Mouse (Mus musculus) liver, adult (tissue): ENCODE measurements around the gene Cd27.

Experiments
- GATA4 ChIP-seq: IDR thresholded peaks from 2 replicates; pipeline ENCODE4 v1.6.1; 2014; ENCODE audit warnings: mild to moderate bottlenecking, low read length; ENCODE audit not compliant: insufficient replicate concordance

The Cd27 gene

DNA sequence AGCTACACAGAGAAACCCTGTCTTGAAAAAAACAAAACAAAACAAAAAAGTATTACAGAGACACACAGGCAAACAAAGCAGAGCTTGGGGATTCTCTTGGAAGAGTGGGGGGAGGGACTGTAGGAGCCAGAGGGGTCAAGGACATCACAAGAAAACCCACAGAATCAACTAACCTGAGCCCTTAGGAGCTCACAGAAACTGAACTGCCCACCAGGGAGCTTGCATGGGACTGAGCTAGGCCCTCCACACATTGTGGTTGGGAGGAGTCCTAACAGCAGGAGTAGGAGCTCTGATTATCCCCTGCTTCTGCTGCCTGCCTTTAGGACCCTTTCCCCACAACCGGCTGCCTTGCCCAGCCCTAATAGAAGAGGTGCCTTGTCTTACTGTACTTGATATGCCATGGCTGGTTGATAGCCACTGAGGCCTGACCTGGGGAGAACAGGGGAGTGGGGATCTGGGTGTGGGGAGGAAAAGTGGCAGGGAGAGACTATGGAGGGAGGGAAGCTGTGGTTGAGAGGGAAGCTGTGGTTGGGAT is 41.2 kb downstream of the Cd27 start:
- no peak for TF ChIP-seq GATA4

GRCm38 (mm10) chr6:125193390-125193789 is 43.4 kb downstream of the Cd27 start:
- TF ChIP-seq GATA4 = no peak

DNA sequence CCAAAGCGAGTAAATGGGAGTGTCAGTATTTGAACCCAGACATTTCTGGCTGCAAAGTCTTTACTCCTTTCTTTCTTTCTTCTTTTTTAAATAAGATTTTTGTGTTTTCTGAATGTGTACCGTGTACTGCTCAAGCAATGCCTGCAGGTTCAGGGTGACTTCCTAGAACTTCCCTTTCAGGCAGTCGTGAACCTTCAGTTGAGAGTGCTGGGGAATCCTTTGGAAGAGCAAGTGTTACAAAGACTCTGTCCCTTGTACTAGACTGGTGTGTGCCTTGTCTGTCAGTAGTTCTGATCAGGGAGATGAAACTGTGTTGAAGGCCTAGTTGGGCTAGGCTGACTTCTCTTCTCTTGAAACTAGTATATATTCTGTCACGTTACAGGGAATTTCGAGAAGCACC is 44.0 kb downstream of the Cd27 start:
- TF ChIP-seq GATA4 = no peak

DNA sequence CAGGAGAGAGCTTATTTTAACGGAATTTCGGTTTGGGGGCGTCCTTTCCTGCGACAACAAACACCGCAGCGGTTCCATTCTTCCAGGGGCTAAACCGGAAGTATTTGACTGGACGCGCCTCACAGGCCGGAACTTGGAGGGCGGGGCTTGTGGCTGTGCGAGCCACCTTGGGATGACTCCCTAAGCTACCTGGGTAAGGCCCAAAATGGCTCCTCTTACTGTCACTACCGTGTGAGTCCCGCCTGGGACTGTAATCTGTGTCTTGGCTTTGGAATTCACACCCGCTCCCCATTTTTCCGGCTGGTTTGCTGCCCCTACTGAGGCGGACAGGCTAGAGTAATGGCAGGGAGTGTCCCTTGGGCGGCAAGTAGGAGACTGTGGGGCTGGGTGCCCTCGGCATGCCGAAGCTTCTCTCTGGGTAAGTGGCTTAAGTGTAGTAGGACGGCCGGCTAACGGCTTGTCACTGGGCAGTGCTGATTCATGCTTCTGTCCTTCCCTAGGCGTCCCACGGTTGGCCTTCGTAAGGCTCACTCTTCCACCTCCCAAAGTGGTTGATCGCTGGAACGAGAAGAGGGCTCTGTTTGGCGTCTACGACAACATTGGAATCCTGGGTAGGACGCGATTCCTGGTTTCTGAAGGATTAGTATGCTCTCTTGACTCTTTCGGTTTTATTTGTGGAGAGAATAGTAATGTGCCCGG is 44.6 kb downstream of the Cd27 start:
- no peak for TF ChIP-seq GATA4

DNA sequence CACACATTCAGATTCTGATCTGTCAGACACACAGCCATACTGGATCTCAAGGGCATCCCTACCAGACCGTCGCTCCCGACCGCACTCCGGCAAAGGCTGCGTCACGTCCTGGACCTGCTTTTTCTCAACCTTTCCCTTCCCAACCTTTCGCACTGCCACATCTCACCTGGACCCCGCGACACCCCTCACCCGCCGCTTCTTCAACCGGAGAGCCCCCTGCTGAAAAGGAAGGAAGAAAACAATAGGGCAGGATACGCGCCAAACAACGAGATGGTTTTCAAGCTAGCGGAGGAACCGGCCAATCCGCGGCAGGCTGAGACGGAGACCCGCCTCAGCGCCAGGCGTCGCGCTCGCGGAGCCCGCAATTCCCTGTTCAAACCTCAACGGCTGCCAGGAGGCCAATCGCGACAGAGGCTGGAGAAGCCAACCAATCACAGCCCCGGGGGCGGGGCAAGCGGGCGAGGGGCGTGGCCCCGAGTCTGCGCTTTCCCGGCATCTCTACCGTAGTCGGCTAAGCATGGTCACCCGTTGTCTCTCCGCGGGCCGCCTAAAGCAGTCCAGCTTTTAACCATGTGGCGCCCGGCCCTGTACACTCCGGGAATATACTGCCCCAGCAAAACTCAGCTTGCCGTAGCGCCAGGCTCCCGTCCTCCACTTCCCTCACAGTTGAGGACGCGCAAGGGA is 45.3 kb downstream of the Cd27 start, which contains the start of the genes Ncapd2 and Mrpl51:
TSS of gene Ncapd2 (minus strand) at position 370 of the 684 bp plus-strand sequence.
TSS of gene Mrpl51 (plus strand) at position 470 of the 684 bp plus-strand sequence.
- no peak for TF ChIP-seq GATA4

GRCm38 (mm10) chr6:125190816-125191215 is 46.0 kb downstream of the Cd27 start:
- no peak for TF ChIP-seq GATA4

GRCm38 (mm10) chr6:125186203-125186602 is 50.6 kb downstream of the Cd27 start:
- TF ChIP-seq GATA4 = no peak
